ENCODE assay signal across 28 mouse cellular contexts in the genomic region with DNA sequence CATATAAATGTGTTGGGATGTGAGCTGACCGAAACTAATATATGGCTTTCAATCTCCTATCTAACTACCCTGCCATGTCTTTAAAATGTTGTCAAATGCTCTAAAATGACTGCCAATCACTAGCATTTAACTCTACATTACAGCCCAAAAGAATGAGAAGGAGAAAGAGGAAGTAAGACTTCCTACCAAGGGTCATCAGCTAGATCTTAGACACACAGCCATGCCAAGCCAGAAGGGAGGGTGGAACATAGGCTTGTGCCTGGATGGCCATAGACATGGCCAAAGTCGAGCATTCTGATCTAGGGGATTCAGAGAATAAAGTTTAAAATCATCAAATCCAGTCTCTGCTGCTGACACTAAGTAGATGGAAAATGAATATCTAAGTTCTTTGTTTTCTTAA.
DNase-seq lines count a peak whose midpoint lies in the region; ATAC-seq lines count a peak whose summit lies in the region.
"Had no signal": no experiment of that assay in that cellular context is flagged by ENCODE, and none has a peak within 500 bp of the region (broad histone marks: within the 10 kb centered on the region; RNA-seq: fewer than 3 reads in every experiment).

No protein-coding gene starts in this region.

- H3K27ac ChIP-seq in heart, embryonic 12.5 days (ENCODE audit: poor library complexity, severe bottlenecking), result no peak overlapping the region
- H3K27ac ChIP-seq: embryonic facial prominence, embryonic 13.5 days; embryonic facial prominence, embryonic 15.5 days; forebrain, embryonic 10.5 days; forebrain, embryonic 12.5 days had no signal

- no peak for ATAC-seq in heart, embryonic 12.5 days (ENCODE audit: insufficient number of reproducible peaks, low FRiP score)
- ATAC-seq in granulocyte monocyte progenitor cell, adult 5-6 weeks (replicated peaks; ENCODE audit: poor library complexity, severe bottlenecking), result peak; percentile 62; the same call in 1 of the 2 replicates
- ATAC-seq in megakaryocyte progenitor cell, adult 5-6 weeks (replicated peaks; ENCODE audit: poor library complexity), result peak; percentile 70
- ATAC-seq: activated CD4-positive, CD25-positive, alpha-beta regulatory T cell, adult 4 months; CD4-positive, CD25-positive, alpha-beta regulatory T cell, adult 4 months; forebrain, embryonic 14.5 days; forebrain, embryonic 16.5 days; Patski had no signal

- 0 out of 2 replicates have a peak, but pooled peaks cover 5% of the 10 kb centered on the region for H3K4me1 ChIP-seq in heart, embryonic 12.5 days (replicated peaks)
- H3K4me1 ChIP-seq: forebrain, embryonic 10.5 days had no signal

- H3K9me3 ChIP-seq in heart, embryonic 12.5 days (replicated peaks), result no peaks in the 10 kb centered on the region
- H3K9me3 ChIP-seq: embryonic facial prominence, embryonic 13.5 days; embryonic facial prominence, embryonic 15.5 days; forebrain, embryonic 10.5 days; forebrain, embryonic 12.5 days had no signal

- no peak overlapping the region for H3K9ac ChIP-seq in heart, embryonic 12.5 days
- H3K9ac ChIP-seq: embryonic facial prominence, embryonic 13.5 days; embryonic facial prominence, embryonic 15.5 days; forebrain, embryonic 12.5 days had no signal

- WGBS in heart, embryonic 12.5 days, result 70% methylated on average over 2 of the region's 2 CpGs

- no peaks in the 10 kb centered on the region for H3K36me3 ChIP-seq in heart, embryonic 12.5 days
- H3K36me3 ChIP-seq: embryonic facial prominence, embryonic 13.5 days; embryonic facial prominence, embryonic 15.5 days; forebrain, embryonic 10.5 days; forebrain, embryonic 12.5 days had no signal

- H3K4me2 ChIP-seq in heart, embryonic 12.5 days, result no peak overlapping the region
- H3K4me2 ChIP-seq: embryonic facial prominence, embryonic 13.5 days; embryonic facial prominence, embryonic 15.5 days; forebrain, embryonic 12.5 days had no signal

- H3K27me3 ChIP-seq in heart, embryonic 12.5 days (replicated peaks), result no peaks in the 10 kb centered on the region
- H3K27me3 ChIP-seq: embryonic facial prominence, embryonic 13.5 days; embryonic facial prominence, embryonic 15.5 days; forebrain, embryonic 12.5 days; Patski had no signal

- peak; percentile 2 for DNase-seq in heart, adult 11 months
- peak; percentile 1 for DNase-seq in c-Kit-positive CD71-negative TER-119-negative erythroid progenitor cells, embryonic 14.5 days (ENCODE audit: low read depth)
- no peak for DNase-seq in kidney, adult 9 months
- no peak for DNase-seq in right cerebral cortex, adult 2 months (ENCODE audit: low spot score in 2 of 2)
- DNase-seq in gastrocnemius, adult 8-10 months (ENCODE audit: low spot score in 2 of 2), result no peak
- DNase-seq: adrenal gland, adult 8-10 months; adrenal gland, postnatal 14 days; adrenal gland, postnatal 36 days; B cell, adult 2 months; cerebellum, adult 11 months; cerebellum, adult 18-20 months; cerebellum, adult 8-10 months; cerebellum, adult 9-11 months; cerebellum, postnatal 14 days; cerebellum, postnatal 36 days had no signal

- H3K4me3 ChIP-seq in heart, embryonic 12.5 days, result no peak overlapping the region
- H3K4me3 ChIP-seq: embryonic facial prominence, embryonic 13.5 days; embryonic facial prominence, embryonic 15.5 days; erythroblast, embryonic 14.5 days; forebrain, embryonic 10.5 days; forebrain, embryonic 12.5 days had no signal

Comparison
In these comparisons a context has a peak if more than half of its experiments do, and no peak if none do; other contexts are left out.
1. DNase-seq: peak in heart, adult 11 months (single experiment) and c-Kit-positive CD71-negative TER-119-negative erythroid progenitor cells, embryonic 14.5 days (single experiment); none in kidney, adult 9 months (single experiment), right cerebral cortex, adult 2 months (0 of 2) and gastrocnemius, adult 8-10 months (0 of 2).